Mouse (Mus musculus): ENCODE measurements at regions not wholly inside any gene's neighbourhood (a gene's known extent, or its start where the extent isn't known, plus 50 kb on each side); places are given as distances from the start of the nearest gene placed in this dataset.
A peak's percentile ranks its signal among the peaks of the same experiment; 100 is the strongest.
"Not testable (repeated sequence)": the region's sequence is repeated elsewhere in the genome, so short reads cannot be mapped to it uniquely, and the experiment has no call there.

DNA sequence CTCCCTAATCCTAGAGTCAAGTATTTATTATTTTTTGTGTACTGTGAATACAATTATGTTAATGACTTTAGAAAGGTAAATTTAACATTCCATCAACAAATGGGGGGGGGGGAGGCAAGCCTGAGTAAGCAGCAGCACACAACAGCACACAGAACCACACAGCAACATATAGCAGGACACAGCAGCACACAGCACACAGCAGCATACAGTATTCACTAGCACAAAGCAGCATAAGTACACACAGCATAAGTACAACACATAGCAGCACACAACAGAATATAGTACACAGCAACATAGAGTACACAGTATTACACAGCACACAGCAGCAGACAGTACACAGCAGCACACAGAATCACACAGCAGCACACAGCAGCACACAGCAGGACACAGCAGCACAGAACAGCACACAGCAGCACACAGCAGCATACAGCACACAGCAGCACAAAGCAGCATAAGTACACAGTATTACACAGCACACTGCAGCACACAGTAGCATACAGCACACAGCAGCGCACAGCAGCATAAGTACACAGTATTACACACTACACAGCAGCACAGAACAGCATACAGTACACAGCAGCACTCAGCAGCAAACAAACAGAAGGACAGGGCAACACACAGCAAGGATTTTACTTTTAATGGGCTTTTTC is 605.7 kb downstream of the Tbl1xr1 start:
- H3K9me3 ChIP-seq (replicated peaks; ENCODE audit: control insufficient read depth, low read length, poor library complexity, severe bottlenecking): no peaks in the 10 kb centered on the region
- H3K27ac ChIP-seq (ENCODE audit: low read length): no peak overlapping the region
- H3K9ac ChIP-seq (ENCODE audit: low read depth, low read length): no peak overlapping the region
- no peak overlapping the region for H3K4me2 ChIP-seq (ENCODE audit: low read length)
- no peak overlapping the region for H3K4me3 ChIP-seq (ENCODE audit: low read depth, low read length)
- 91% methylated on average over 1 of the region's 1 CpGs for WGBS
- H3K36me3 ChIP-seq (ENCODE audit: control insufficient read depth, insufficient read depth, low read length): no peaks in the 10 kb centered on the region
- no peaks in the 10 kb centered on the region for H3K4me1 ChIP-seq (ENCODE audit: control insufficient read depth, insufficient read depth, low read length)
- no peaks in the 10 kb centered on the region for H3K27me3 ChIP-seq (ENCODE audit: control insufficient read depth, insufficient read depth, low read depth, low read length)
- peak; percentile 66; the same call in 1 of the 2 replicates for ATAC-seq

DNA sequence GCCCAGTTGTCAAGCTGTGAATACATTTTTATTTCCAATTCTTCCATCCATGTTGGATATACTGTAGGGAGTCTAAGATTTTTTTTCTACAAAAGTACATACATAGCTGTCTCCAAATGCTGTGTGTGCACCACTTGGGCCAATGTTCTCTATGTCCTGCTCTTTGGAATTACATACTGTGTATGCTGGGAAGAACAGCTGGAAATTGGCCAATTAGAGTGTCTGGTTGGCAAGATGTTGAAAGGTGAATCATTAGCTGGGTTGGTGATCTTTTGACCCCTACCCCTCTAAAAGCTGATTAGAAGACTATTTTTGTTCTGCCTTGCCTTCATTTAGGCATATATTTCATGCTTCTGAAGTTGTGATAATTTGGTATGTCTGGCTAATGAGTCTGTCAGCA is 622.9 kb downstream of the Tbl1xr1 start:
- Histone ChIP-seq H3K4me3 (ENCODE audit: low read depth, low read length) (no peak overlapping the region), H3K36me3 (ENCODE audit: control insufficient read depth, insufficient read depth, low read length) (no peaks in the 10 kb centered on the region), H3K27ac (ENCODE audit: low read length) (no peak overlapping the region), H3K9me3 (replicated peaks; ENCODE audit: control insufficient read depth, low read length, poor library complexity, severe bottlenecking) (no peaks in the 10 kb centered on the region), H3K4me2 (ENCODE audit: low read length) (no peak overlapping the region), H3K4me1 (ENCODE audit: control insufficient read depth, insufficient read depth, low read length) (no peaks in the 10 kb centered on the region), H3K9ac (ENCODE audit: low read depth, low read length) (no peak overlapping the region), H3K27me3 (ENCODE audit: control insufficient read depth, insufficient read depth, low read depth, low read length) (no peaks in the 10 kb centered on the region)
- no peak for ATAC-seq

DNA sequence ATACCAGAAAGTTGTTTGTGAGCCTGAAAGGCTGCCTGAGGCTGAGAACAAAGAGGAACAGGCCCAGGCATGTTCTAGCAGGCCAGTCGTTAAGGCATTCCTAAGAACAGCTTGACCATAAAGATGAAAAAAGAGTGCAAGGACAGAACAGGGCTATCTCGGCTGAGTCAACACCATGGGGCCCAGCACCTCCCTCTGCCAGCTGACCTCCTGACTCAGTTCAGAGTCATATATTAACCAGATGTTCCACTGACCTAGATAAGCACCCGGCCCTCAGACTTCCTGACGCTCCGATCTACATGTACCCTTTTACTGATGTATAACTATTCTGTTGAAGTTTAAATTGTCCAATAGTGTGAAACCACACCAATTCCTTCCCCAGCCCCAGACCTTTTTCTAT is 625.0 kb downstream of the Tbl1xr1 start:
- H3K9me3 ChIP-seq (replicated peaks; ENCODE audit: control insufficient read depth, low read length, poor library complexity, severe bottlenecking); H3K4me2 ChIP-seq (ENCODE audit: low read length); H3K9ac ChIP-seq (ENCODE audit: low read depth, low read length); H3K4me3 ChIP-seq (ENCODE audit: low read depth, low read length); H3K4me1 ChIP-seq (ENCODE audit: control insufficient read depth, insufficient read depth, low read length); H3K27me3 ChIP-seq (ENCODE audit: control insufficient read depth, insufficient read depth, low read depth, low read length); H3K36me3 ChIP-seq (ENCODE audit: control insufficient read depth, insufficient read depth, low read length); ATAC-seq; H3K27ac ChIP-seq (ENCODE audit: low read length): not testable (repeated sequence)
- 89% methylated on average over 5 of the region's 5 CpGs for WGBS

DNA sequence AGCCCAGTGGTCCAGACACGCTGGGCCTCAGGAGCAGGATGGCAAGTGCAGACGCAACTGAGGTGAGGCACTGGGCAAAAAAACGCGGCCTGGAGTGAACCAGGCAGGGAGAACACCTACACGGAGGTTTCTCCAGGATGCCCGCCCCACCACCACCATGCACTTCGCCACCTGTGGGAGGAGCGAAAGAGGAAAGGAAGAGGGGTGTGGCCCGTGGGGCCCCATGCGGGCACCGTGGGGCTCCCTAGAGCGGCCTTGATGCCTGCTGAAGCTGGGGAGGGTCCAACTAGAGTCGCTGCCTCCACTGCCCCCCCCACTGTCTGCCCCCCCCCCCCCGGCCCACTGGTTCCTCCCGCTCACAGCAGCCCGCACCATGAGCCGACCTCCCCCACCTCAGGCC is 629.2 kb downstream of the Tbl1xr1 start:
- no peaks in the 10 kb centered on the region for H3K36me3 ChIP-seq (ENCODE audit: control insufficient read depth, insufficient read depth, low read length)
- no peak overlapping the region for H3K4me2 ChIP-seq (ENCODE audit: low read length)
- no peak overlapping the region for H3K9ac ChIP-seq (ENCODE audit: low read depth, low read length)
- no peaks in the 10 kb centered on the region for H3K27me3 ChIP-seq (ENCODE audit: control insufficient read depth, insufficient read depth, low read depth, low read length)
- ATAC-seq: no peak
- H3K4me3 ChIP-seq (ENCODE audit: low read depth, low read length): no peak overlapping the region
- no peaks in the 10 kb centered on the region for H3K4me1 ChIP-seq (ENCODE audit: control insufficient read depth, insufficient read depth, low read length)
- 77% methylated on average over 17 of the region's 17 CpGs for WGBS
- no peaks in the 10 kb centered on the region; the same call in 1 of the 2 replicates for H3K9me3 ChIP-seq (replicated peaks; ENCODE audit: control insufficient read depth, low read length, poor library complexity, severe bottlenecking)
- H3K27ac ChIP-seq (ENCODE audit: low read length): no peak overlapping the region

DNA sequence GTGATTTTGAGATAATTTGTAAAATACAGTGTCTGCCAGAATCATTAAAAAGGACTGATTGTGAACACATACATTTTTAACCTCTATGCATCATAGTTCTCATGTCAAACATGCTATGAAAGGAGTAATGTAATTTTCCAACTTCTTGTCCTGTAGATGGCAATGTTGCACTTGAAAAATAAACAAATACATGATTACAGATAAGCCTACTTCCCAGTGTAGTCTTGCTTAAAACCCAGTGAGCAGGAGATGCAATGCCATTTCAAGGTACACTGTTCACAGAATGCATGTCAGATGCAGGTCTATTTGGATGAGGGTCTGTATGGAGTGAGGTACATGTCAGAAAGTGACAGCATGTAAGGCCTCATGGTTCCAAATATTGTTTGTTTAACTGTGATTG is 668.6 kb downstream of the Tbl1xr1 start:
- no peak overlapping the region for H3K4me2 ChIP-seq (ENCODE audit: low read length)
- no peaks in the 10 kb centered on the region for H3K27me3 ChIP-seq (ENCODE audit: control insufficient read depth, insufficient read depth, low read depth, low read length)
- H3K9ac ChIP-seq (ENCODE audit: low read depth, low read length): no peak overlapping the region
- H3K36me3 ChIP-seq (ENCODE audit: control insufficient read depth, insufficient read depth, low read length): no peaks in the 10 kb centered on the region
- no peaks in the 10 kb centered on the region for H3K4me1 ChIP-seq (ENCODE audit: control insufficient read depth, insufficient read depth, low read length)
- H3K27ac ChIP-seq (ENCODE audit: low read length): no peak overlapping the region
- no peak overlapping the region for H3K4me3 ChIP-seq (ENCODE audit: low read depth, low read length)
- ATAC-seq: peak; percentile 87
- H3K9me3 ChIP-seq (replicated peaks; ENCODE audit: control insufficient read depth, low read length, poor library complexity, severe bottlenecking): no peaks in the 10 kb centered on the region
